Mouse (Mus musculus) ES-E14 (cell line): ENCODE data around the gene Strn.

Source experiments
- HCFC1 ChIP-seq: IDR thresholded peaks from 2 replicates; pipeline ENCODE4 v1.6.1; 2012; ENCODE audit warnings: low read length, inconsistent platforms, borderline replicate concordance; ENCODE audit not compliant: insufficient read depth
- MAFK ChIP-seq: IDR thresholded peaks from 2 replicates; pipeline ENCODE4 v1.6.1; 2014; ENCODE audit warnings: mild to moderate bottlenecking, low read depth, low read length, inconsistent platforms; ENCODE audit not compliant: insufficient read depth

DNA sequence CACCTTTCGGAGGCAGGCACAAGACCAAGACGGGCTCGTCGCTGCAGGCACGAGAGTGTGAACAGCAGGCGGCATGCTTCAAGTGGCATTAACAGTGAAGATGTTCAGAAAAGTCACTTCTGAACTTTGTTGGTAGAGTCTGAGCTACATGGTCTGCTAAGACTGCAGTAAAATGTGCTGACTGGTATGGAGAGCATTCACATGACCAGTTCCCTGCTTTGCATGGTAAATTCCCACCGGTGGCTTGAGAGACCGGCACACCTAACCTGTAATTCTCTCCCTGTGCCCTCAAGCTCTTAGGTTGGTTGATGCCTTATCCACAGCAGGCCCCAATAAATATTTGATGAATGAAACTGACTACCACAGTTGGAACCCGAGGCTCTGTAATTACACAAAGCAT, 11.4 kb upstream of the Strn start:
- no peak for TF ChIP-seq HCFC1
- no peak for TF ChIP-seq MAFK
